18 mouse cellular contexts compared by ENCODE assay signal in the genomic region with DNA sequence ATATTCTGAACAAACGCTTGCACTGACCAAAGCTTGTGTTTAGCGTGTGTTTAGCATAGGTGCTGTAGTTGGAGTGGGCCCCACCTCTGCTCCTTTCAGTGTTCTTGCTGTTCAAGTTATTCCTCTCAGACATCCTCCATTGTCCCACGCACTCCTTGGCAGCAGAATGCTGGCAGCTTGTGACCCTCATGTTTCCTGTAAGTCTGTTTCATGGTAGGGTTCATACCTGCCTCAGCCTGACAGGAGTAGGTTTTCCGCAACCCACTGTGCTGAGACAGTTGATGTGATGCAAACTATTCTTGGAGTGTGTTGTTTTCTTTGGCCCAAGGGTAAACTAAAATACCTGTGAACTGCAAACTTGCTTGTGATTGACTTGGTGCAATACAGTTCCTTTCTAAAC. TPM values are rescaled to one million over a fixed set of nuclear protein-coding genes. Genes with fewer than 3 reads are reported as not detected.
DNase-seq lines count a peak whose midpoint lies in the region; ATAC-seq lines count a peak whose summit lies in the region.
"Had no signal": no experiment of that assay in that cellular context is flagged by ENCODE, and none has a peak within 500 bp of the region (broad histone marks: within the 10 kb centered on the region; RNA-seq: fewer than 3 reads in every experiment).

No protein-coding gene starts in this region.

- H3K27ac ChIP-seq in embryonic facial prominence, embryonic 14.5 days (replicated peaks; ENCODE audit: low read depth, low read length) = no peak overlapping the region
- no peak overlapping the region for H3K27ac ChIP-seq in embryonic facial prominence, embryonic 10.5 days (replicated peaks)
- H3K27ac ChIP-seq: embryonic facial prominence, embryonic 13.5 days; forebrain, embryonic 10.5 days; forebrain, embryonic 12.5 days had no signal

- H3K4me1 ChIP-seq in embryonic facial prominence, embryonic 14.5 days (ENCODE audit: control insufficient read depth, insufficient read depth, low read length) = peaks cover 6% of the 10 kb centered on the region; the same call in 1 of the 2 replicates
- H3K4me1 ChIP-seq in embryonic facial prominence, embryonic 10.5 days = peaks cover 8% of the 10 kb centered on the region

- no peak overlapping the region for H3K4me3 ChIP-seq in embryonic facial prominence, embryonic 14.5 days (ENCODE audit: low read depth, low read length)
- H3K4me3 ChIP-seq in embryonic facial prominence, embryonic 10.5 days = no peak overlapping the region
- H3K4me3 ChIP-seq: embryonic facial prominence, embryonic 13.5 days; forebrain, embryonic 10.5 days; forebrain, embryonic 12.5 days had no signal

- peak; percentile 2 for DNase-seq in embryonic facial prominence, embryonic 14.5 days (ENCODE audit: low spot score)
- DNase-seq in embryonic facial prominence, embryonic 10.5 days (ENCODE audit: low spot score) = no peak
- DNase-seq in layer of hippocampus, postnatal 36 days = peak; percentile 11 to 18
- DNase-seq in layer of hippocampus, adult 11-12 months (ENCODE audit: low spot score) = no peak
- peak; percentile 91 for DNase-seq in fat pad, adult 2 months (ENCODE audit: extremely low read depth, low read depth, low spot score)
- no peak for DNase-seq in right cerebral cortex, postnatal 4 days
- DNase-seq in natural killer cell, adult 2 months (ENCODE audit: low spot score in 2 of 2) = no peak
- DNase-seq: adrenal gland, adult 2 months; adrenal gland, postnatal 10 days; adrenal gland, postnatal 25 days; cerebellum, adult 11-12 months; cerebellum, adult 2 months; cerebellum, adult 9-10 months had no signal

- no peak for ATAC-seq in embryonic facial prominence, embryonic 14.5 days (ENCODE audit: low read depth)
- ATAC-seq: forebrain, embryonic 14.5 days; forebrain, embryonic 16.5 days had no signal

- H3K4me2 ChIP-seq in embryonic facial prominence, embryonic 14.5 days (ENCODE audit: low read depth, low read length) = no peak overlapping the region
- H3K4me2 ChIP-seq: embryonic facial prominence, embryonic 13.5 days; forebrain, embryonic 12.5 days had no signal

- H3K27me3 ChIP-seq in embryonic facial prominence, embryonic 14.5 days (replicated peaks; ENCODE audit: control insufficient read depth, insufficient read depth, low read length) = no peaks in the 10 kb centered on the region
- no peaks in the 10 kb centered on the region for H3K27me3 ChIP-seq in embryonic facial prominence, embryonic 10.5 days (replicated peaks; ENCODE audit: low read depth, poor library complexity, severe bottlenecking)
- H3K27me3 ChIP-seq: embryonic facial prominence, embryonic 13.5 days; forebrain, embryonic 12.5 days had no signal

- H3K9ac ChIP-seq in embryonic facial prominence, embryonic 14.5 days (ENCODE audit: low read depth, low read length) = no peak overlapping the region
- H3K9ac ChIP-seq: embryonic facial prominence, embryonic 13.5 days; forebrain, embryonic 12.5 days had no signal

- H3K9me3 ChIP-seq in embryonic facial prominence, embryonic 14.5 days (ENCODE audit: control insufficient read depth, low read length) = no peaks in the 10 kb centered on the region
- H3K9me3 ChIP-seq in embryonic facial prominence, embryonic 10.5 days = no peaks in the 10 kb centered on the region
- H3K9me3 ChIP-seq: embryonic facial prominence, embryonic 13.5 days; forebrain, embryonic 10.5 days; forebrain, embryonic 12.5 days had no signal

- 86% methylated on average over 4 of the region's 4 CpGs for WGBS in embryonic facial prominence, embryonic 14.5 days
- WGBS in embryonic facial prominence, embryonic 10.5 days = 88% methylated on average over 4 of the region's 4 CpGs

- H3K36me3 ChIP-seq in embryonic facial prominence, embryonic 14.5 days (ENCODE audit: control insufficient read depth, insufficient read depth, low read length) = peaks cover 42% of the 10 kb centered on the region
- peaks cover 64% of the 10 kb centered on the region for H3K36me3 ChIP-seq in embryonic facial prominence, embryonic 10.5 days (replicated peaks)

RNA-seq across cellular contexts. Expression of a gene that starts 35.1 kb away (rescaled TPM):
- 77.8 and 87.4 TPM in 2 replicates for polyA plus RNA-seq in embryonic facial prominence, embryonic 14.5 days (2014; fragmentation: Nextera tagmentation; extraction: Ambion mirVana)
- polyA plus RNA-seq in embryonic facial prominence, embryonic 10.5 days (2016; fragmentation: Nextera tagmentation; extraction: Ambion mirVana) = 142 TPM in 2 replicates
- 10 to 100 TPM; 78.6 to 81.6 TPM for total RNA-seq in layer of hippocampus, postnatal 36 days (2021)

RNA-seq across cellular contexts. Expression of a gene that starts 35.2 kb away (rescaled TPM):
- 39.5 and 40.0 TPM in 2 replicates for polyA plus RNA-seq in embryonic facial prominence, embryonic 14.5 days (2014; fragmentation: Nextera tagmentation; extraction: Ambion mirVana)
- polyA plus RNA-seq in embryonic facial prominence, embryonic 10.5 days (2016; fragmentation: Nextera tagmentation; extraction: Ambion mirVana) = 37.0 and 43.5 TPM in 2 replicates
- 10 to 100 TPM in 1 of 2 experiments, 1 to 10 TPM in 1; 9.6 to 13.0 TPM for total RNA-seq in layer of hippocampus, postnatal 36 days (2021)

RNA-seq across cellular contexts. Expression of a gene that starts 37.0 kb away (rescaled TPM):
- polyA plus RNA-seq in embryonic facial prominence, embryonic 14.5 days (2014; fragmentation: Nextera tagmentation; extraction: Ambion mirVana) = 22.2 and 24.0 TPM in 2 replicates
- polyA plus RNA-seq in embryonic facial prominence, embryonic 10.5 days (2016; fragmentation: Nextera tagmentation; extraction: Ambion mirVana) = 16.1 and 17.8 TPM in 2 replicates
- 10 to 100 TPM; 37.4 to 41.9 TPM for total RNA-seq in layer of hippocampus, postnatal 36 days (2021)

Comparison
In these comparisons a context has a peak if more than half of its experiments do, and no peak if none do; other contexts are left out.
1. DNase-seq: peak in embryonic facial prominence, embryonic 14.5 days (single experiment), layer of hippocampus, postnatal 36 days (2 of 2) and fat pad, adult 2 months (single experiment); none in embryonic facial prominence, embryonic 10.5 days (single experiment), layer of hippocampus, adult 11-12 months (single experiment), right cerebral cortex, postnatal 4 days (single experiment) and natural killer cell, adult 2 months (0 of 2).